Mouse (Mus musculus) lung, adult 2 months (tissue): ENCODE results near the gene Prkg1.

Experiments
- CTCF ChIP-seq: fragments of 200-500 bp; IDR thresholded peaks from 2 replicates; pipeline ENCODE4 v1.5.1; 2011; ENCODE audit warnings: mild to moderate bottlenecking, low read length, control low read depth; ENCODE audit not compliant: insufficient read depth
- POLR2A ChIP-seq: fragments of 200-500 bp; IDR thresholded peaks from 2 replicates; pipeline ENCODE4 v1.6.1; 2011; ENCODE audit warnings: low read depth, mild to moderate bottlenecking, control low read depth, low read length, borderline replicate concordance; ENCODE audit errors: extremely low read depth

DNA sequence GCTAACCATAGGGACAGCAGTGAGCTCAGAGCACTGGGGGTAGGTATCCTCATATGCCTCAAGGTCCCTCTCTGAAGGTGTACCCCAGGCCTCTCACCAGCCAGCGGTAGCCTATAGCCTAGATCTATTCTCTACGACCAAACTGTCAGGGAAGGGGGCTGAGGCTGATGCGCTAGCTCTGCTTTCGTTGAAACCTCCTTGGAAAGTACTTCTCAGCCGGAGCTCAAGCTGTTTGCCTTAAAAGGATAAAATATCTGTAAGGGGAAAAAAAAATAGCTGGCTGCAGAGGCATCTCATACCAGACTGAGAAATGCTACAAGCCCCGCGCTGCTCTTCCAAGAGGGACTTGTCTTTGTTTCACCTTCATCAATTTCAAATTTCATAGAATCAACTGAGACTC, 109.0 kb downstream of the Prkg1 start:
- TF ChIP-seq CTCF (no peak), POLR2A (no peak)
